Mouse (Mus musculus): ENCODE data around the gene Stub1.

The Stub1 gene

GRCm38 (mm10) chr17:25791320-25791842 lies 41.8 kb downstream of the Stub1 start:
- no peak for DNase-seq (ENCODE audit: low read depth, low spot score)

- DNase-seq (ENCODE audit: low read depth, low spot score) = no peak
Observed at GRCm38 (mm10) chr17:25786781-25787504, 46.3 kb downstream of the Stub1 start.

GRCm38 (mm10) chr17:25786280-25786679 lies 46.9 kb downstream of the Stub1 start, which contains the start of gene Ccdc78:
Gene Ccdc78, plus strand, starts transcription at chr17:25786580.
- DNase-seq (ENCODE audit: low read depth, low spot score) = no peak

GRCm38 (mm10) chr17:25785281-25785745 lies 47.9 kb downstream of the Stub1 start, which contains the start of gene Haghl:
Gene Haghl, minus strand, starts transcription at chr17:25785673.
- DNase-seq (ENCODE audit: low read depth, low spot score) = peak; percentile 93

- no peak for DNase-seq (ENCODE audit: low read depth, low spot score)
Observed at GRCm38 (mm10) chr17:25783861-25784574, 49.2 kb downstream of the Stub1 start.

GRCm38 (mm10) chr17:25783086-25783485 lies 50.1 kb downstream of the Stub1 start:
- no peak for DNase-seq (ENCODE audit: low read depth, low spot score)

- no peak for DNase-seq (ENCODE audit: low read depth, low spot score)
Observed at GRCm38 (mm10) chr17:25781339-25781738, 51.9 kb downstream of the Stub1 start.
